Mouse (Mus musculus): ENCODE data around the gene Nme7.

Gene Nme7

GRCm38 (mm10) chr1:164321408-164321807, 17.5 kb downstream of the Nme7 start:
- DNase-seq = no peak

DNA sequence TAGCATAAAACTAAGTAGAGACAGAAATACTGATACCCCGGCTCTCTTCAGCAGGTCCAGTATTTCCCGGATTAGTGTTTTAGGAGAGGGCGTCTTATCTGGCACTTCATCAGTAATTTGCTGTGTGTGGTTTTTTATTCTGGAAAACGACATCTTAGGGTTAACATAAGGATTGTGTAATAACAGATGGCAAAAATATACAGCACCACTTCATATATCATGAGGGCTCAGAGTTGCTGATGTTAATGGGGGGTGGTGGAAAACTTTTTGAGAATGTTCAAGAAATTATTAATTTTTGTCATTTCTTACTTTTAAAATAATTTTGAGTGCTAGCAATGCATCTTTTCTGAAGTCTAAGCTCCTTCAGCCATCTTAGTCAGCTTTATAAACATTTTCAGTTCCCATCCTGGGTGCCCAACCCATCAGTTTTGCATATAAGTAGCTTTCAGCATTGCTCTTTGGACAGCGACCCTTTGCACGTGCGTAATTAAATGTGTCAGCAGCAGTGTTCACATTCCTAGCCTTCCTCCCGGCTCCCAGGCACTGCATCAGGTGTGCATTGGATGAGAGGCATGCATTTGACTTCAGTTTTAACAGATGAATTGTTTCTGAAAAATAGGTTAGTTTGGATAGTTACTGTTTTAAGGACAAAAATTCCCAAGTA, 19.2 kb downstream of the Nme7 start:
- DNase-seq = no peak

GRCm38 (mm10) chr1:164324221-164324620, 20.3 kb downstream of the Nme7 start:
- DNase-seq = no peak

DNA sequence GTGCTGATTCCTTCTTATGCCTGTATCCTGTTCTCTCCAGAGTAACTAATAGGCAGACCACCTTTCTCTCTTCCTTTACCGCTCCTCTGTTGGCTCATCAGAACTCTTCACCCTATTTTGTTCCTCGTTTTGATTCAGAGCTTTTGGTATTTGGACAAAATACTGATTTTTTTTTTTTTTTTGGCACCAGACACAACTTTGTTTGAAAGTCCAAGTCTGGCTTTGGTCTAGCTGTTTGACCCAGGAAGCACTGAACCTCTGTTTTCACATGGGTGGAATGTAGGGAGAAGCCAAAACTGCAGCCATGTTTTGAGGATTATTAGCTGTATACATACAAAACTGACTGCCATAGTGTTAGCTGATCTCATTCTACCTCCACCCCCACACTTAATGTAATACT, 21.0 kb downstream of the Nme7 start:
- no peak for DNase-seq

DNA sequence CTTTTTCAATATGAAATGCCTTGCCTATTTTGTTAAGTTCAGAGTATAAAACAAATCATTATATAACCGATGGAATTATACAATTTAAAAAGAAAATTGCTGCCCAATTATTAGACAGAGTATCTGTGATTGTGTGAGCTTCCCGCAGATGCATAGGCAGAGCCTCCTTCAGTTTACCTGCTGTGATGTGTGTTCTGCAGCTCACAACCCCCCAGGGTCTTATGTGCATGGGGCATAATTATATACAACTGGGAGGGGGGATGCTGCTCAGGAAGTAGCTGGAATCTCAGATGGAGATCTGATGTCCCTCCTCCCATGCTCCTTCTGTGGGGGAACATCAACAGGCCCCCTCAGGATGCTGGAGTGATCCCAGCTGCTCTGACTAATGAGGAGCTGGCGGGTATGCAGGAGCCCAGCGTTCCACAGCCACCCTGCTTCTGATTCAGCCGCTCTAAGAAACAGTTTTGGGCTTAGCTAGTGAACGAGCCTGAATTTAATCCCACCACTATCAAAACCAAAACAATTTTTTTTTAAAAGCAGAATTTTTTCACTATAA, 22.8 kb downstream of the Nme7 start:
- no peak for DNase-seq

- no peak for DNase-seq
Measured at GRCm38 (mm10) chr1:164327764-164328163, 23.8 kb downstream of the Nme7 start.

GRCm38 (mm10) chr1:164332559-164332958, 28.6 kb downstream of the Nme7 start:
- no peak for DNase-seq

GRCm38 (mm10) chr1:164335435-164335834, 31.5 kb downstream of the Nme7 start:
- DNase-seq = no peak

DNA sequence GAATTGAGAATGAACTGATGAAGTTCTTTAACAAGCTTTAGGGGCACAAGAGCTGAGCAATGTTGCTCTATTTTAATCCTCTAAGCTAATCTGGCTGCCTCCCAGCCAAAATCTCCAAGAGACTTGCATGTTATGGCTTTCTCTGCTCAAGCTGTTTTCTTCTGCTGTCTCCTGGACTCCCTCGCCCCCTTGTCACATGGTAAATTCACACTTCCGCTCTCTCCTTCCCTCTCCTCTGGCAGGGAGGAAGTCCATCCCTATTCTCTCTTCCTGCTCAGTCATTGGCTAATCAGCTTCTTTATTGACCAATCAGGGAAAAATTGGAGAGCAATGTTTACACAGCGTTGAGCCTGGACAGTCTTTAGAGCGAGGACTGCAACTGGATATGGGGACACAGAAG, 31.9 kb downstream of the Nme7 start:
- no peak for DNase-seq

- peak in 1 of 2 experiments; percentile 41 for DNase-seq
Measured at GRCm38 (mm10) chr1:164342161-164342560, 38.2 kb downstream of the Nme7 start.

DNA sequence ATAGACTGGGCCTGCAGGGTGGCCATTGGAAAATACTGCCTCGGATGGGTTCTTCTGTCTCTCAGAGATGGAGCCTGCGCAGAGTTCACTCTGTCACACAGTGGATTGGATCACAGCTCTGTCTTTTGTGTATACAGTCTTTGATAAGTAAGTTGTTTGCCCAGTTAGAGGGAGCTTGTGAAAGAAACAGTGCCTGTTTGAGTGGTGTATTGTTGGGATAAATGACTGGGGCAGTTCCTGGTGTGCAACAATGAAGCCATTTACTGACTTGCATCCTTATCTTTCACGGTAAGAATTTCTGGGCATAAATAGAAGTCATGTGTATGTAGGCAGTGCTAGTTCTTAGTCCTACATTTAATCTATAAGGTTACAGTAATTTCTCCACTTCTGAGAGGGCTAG, 49.5 kb downstream of the Nme7 start:
- no peak for DNase-seq

- DNase-seq = no peak
Measured at GRCm38 (mm10) chr1:164357995-164358394, 54.1 kb downstream of the Nme7 start.

DNA sequence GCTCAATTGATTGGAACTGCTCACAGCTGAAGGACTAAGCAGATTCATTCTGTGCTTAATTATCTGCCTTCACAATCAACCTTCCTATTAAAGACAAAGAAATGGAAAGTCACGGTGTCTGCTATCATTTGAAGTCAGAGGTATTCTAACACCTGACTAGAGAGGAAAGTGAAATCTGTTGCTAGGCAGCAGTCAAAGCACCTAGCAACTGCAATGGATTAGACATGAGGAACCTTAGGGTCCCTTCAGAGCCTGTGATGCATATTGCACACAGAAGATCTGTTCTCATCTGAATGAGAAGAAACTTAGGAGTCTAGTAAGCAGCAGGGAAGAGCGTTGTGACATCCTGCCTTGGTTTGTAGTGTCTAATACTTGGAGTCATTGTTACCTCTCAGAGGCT, 58.1 kb downstream of the Nme7 start:
- no peak for DNase-seq

DNA sequence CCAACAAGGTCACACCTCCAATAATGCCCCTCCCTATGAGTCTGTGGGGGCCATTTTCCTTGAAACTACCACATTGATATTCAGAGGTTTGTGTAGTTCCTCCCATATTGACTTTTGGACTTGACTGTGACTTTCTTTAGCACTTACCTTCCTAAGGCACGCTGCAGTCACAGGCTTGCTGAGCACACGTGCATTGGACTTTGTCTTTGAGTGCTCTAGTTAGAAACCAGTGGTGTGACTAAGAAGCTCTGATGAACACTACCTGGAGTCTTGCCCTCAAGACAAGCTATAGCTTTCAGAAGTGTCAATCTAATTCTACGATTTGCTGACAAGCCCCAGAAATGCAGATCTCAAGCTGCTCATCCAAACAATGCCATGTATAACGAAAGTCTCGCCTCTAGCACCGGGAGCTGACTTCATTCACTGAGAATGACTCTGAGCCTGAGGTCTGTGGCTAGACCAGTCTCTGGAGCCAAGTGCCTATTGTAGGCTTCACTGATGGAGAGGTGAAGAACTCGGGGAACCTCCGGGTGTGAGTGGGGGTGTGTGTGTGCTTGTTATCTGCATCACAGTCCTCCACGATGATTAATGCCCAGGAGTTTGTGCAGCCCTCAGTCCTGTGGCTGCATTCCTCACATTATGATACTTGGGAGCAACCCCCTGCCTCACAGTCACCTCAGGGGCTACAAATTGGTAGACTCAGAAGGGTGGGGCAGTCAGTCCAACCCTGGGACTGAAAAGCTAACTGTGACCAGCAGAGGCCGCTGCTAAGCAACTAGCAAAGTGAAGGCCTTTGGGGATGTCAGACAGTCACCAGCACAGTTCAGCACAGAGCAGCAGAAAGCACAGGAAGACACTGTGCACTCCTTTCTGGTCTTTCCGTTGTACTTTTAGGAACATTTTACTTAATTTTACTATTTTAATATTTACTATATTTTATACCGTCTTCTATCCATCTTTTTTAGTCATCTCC, 62.5 kb downstream of the Nme7 start:
- DNase-seq = peak; percentile 79 to 84

GRCm38 (mm10) chr1:164368152-164368551, 64.2 kb downstream of the Nme7 start:
- DNase-seq = no peak

DNA sequence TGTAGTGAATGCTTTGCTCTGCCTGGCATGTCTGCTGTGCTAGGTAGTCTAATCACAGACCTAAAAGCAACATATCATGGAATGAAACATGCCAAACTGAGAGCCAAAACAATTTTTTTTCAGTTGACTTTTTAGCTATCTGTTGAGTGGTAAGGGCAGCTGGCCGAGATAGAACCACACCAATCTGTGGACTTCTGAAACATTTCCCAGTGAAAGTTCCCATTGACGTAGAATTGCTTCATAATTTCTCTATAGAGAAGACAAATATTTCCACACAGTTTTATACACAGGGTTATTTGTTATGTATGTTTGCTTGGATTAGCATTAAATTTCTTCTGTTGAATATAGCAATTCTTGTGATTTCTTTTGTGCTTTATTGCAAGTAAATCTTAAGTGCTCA, 65.9 kb downstream of the Nme7 start:
- DNase-seq = no peak

GRCm38 (mm10) chr1:164373029-164373428, 69.1 kb downstream of the Nme7 start:
- DNase-seq = no peak

GRCm38 (mm10) chr1:164374020-164374419, 70.1 kb downstream of the Nme7 start:
- no peak for DNase-seq

GRCm38 (mm10) chr1:164375626-164376025, 71.7 kb downstream of the Nme7 start:
- DNase-seq = no peak

DNA sequence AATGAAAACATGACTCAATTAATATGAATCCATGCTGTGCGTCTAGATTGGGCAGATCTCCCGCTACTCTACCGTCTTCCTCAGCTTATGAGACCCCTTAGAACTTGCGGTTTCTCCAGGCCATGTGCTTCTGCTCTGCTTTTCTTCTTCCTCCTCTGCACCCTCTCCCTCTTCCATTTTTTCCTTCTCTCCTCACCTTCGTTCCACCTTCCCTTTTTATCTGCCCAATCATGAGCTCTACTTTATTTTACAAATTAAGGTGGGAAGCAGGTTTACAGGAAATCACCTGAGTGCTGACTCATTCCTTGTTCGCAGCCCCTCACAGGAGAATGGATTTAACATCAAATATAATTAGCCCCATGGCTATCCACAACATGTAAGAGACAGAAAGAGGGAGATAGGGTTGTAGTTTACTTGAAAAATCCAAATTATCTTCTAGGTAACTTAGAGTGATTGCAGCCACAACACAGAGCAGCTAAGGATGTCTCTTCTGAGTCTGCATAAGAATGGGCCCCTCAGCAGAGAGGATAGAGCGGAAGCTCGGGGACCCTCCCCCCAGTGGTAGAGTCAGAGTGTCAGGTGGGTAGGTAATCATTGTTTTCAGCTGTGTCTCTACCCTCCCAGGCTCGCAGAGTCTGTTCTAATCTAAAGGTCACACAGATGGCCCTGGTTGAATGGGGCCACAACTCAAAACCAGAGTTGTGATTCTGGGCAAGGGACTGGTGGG, 73.0 kb downstream of the Nme7 start:
- no peak for DNase-seq

DNA sequence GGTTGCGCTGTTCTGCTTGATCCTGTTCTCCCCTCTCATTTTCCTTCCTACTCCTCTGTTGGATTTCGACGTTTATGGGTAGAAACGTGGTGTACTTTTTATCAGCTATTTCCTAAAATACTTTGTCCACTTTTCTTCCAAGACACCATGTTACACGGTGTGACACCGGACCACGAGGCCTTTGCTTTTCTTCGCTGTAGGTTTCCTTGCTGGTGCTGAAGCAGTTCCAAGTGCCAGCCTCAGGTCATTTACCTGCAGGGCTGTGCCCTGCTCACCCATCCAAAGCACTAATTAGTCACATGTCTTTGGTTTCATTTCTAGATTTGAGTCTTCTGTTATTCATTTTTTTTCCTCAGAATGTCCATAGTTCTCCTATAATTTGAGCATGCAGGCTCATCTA, 79.7 kb downstream of the Nme7 start:
- DNase-seq = no peak

DNA sequence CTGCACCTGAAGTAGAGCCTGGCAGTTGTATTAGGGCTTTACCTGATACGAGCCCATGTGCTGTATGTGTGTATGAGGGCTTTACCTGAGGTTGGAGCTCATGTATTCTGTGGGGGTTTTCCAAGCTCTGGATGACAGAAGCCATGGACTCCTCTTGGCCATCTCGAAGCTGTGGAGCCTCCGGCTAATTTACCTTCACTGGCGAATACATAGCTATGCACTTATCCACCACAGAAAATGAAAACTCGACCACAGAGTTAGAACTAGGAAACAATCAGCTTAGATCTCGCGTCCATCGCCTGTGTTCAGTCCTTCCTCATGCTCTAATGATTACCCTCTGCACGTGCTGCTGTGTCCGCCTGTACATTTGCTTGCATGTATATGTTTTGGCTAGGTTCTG, 80.4 kb downstream of the Nme7 start:
- DNase-seq = no peak

- no peak for DNase-seq
Measured at GRCm38 (mm10) chr1:164384972-164385371, 81.1 kb downstream of the Nme7 start.
